Mouse (Mus musculus) ES-E14 (cell line): ENCODE data around the gene Sh2b2. TPM values are rescaled to one million over a fixed set of nuclear protein-coding genes. Genes with fewer than 3 reads are reported as not detected.

Experiments
- DNase-seq: peaks from one replicate; pipeline ENCODE4 v3.0.0-alpha.2; 2013; ENCODE audit warnings: low read depth, low spot score
- H3K27ac ChIP-seq: 2 replicates; pipeline ENCODE4 v1.5.1; 2012; ENCODE audit warnings: low read depth, mild to moderate bottlenecking, low read length, moderate library complexity, mixed read lengths; ENCODE audit not compliant: poor library complexity, insufficient read depth, severe bottlenecking
- H3K36me3 ChIP-seq: 2 replicates; pipeline ENCODE4 v1.6.1; 2012; ENCODE audit warnings: mild to moderate bottlenecking, low read length, moderate library complexity, mixed read lengths; ENCODE audit not compliant: control insufficient read depth, poor library complexity, insufficient read depth, severe bottlenecking
- H3K4me1 ChIP-seq, 2 experiments: fragments of 150-350 bp in 1 of 2; sonication (generic) in 1 of 2; 2 replicates each; pipeline ENCODE4 v1.6.1; 2012; ENCODE audit warnings: low read length in 2 of 2, mild to moderate bottlenecking in 1 of 2, mixed read lengths in 1 of 2; ENCODE audit not compliant: control insufficient read depth in 2 of 2, insufficient read depth in 2 of 2, poor library complexity in 1 of 2
- H3K4me3 ChIP-seq, 2 experiments: fragments of 150-350 bp in 1 of 2; sonication (generic) in 1 of 2; 2 replicates each; pipeline ENCODE4 v1.5.1; 2012; ENCODE audit warnings: low read length in 2 of 2, low read depth in 1 of 2, mild to moderate bottlenecking in 1 of 2, mixed read lengths in 1 of 2; ENCODE audit not compliant: insufficient read depth in 1 of 2, poor library complexity in 1 of 2, severe bottlenecking in 1 of 2
- H3K9ac ChIP-seq: 2 replicates; pipeline ENCODE4 v1.6.1; 2012; ENCODE audit warnings: low read depth, mild to moderate bottlenecking, low read length, mixed read lengths; ENCODE audit not compliant: poor library complexity, insufficient read depth, severe bottlenecking
- H3K9me3 ChIP-seq: fragments of 150-350 bp; sonication (generic); 2 replicates; pipeline ENCODE4 v1.6.1; 2012; ENCODE audit warnings: low read depth, mild to moderate bottlenecking, low read length; ENCODE audit not compliant: control insufficient read depth, insufficient read depth
- CHD2 ChIP-seq: IDR thresholded peaks from 2 replicates; pipeline ENCODE4 v1.6.1; 2014; ENCODE audit warnings: mild to moderate bottlenecking, low read depth, low read length, inconsistent platforms
- HCFC1 ChIP-seq: IDR thresholded peaks from 2 replicates; pipeline ENCODE4 v1.6.1; 2012; ENCODE audit warnings: low read length, inconsistent platforms, borderline replicate concordance; ENCODE audit not compliant: insufficient read depth
- MAFK ChIP-seq: IDR thresholded peaks from 2 replicates; pipeline ENCODE4 v1.6.1; 2014; ENCODE audit warnings: mild to moderate bottlenecking, low read depth, low read length, inconsistent platforms; ENCODE audit not compliant: insufficient read depth
- ZC3H11A ChIP-seq: IDR thresholded peaks from 2 replicates; pipeline ENCODE4 v1.6.1; 2012; ENCODE audit warnings: low read depth, mild to moderate bottlenecking, inconsistent platforms, low read length, borderline replicate concordance
- ZNF384 ChIP-seq: IDR thresholded peaks from 2 replicates; pipeline ENCODE4 v1.6.1; 2012; ENCODE audit warnings: low read depth, low read length, inconsistent platforms
- in situ Hi-C, 2 experiments: fragments of 600-800 bp; cut with MboI; formaldehyde crosslinking; loops; one replicate each; pipeline ENCODE4 v1.15.1; 2025; ENCODE audit warnings: low sequenced_read_pairs in 2 of 2, inconsistent platforms in 1 of 2; ENCODE audit not compliant: unreplicated experiment in 2 of 2
- total RNA-seq: library from RNA; depleted of rRNA; stranded (reverse); fragments of 300-350 nt; gene quantifications from 2 replicates; pipeline ENCODE4 v1.2.3, GENCODE M21; 2012

Sh2b2 gene
- total RNA-seq, 1 experiment: 3.3 TPM

GRCm38 (mm10) chr5:136244762-136245540, 1.4 kb downstream of the Sh2b2 start:
- no peak for TF ChIP-seq ZC3H11A
- TF ChIP-seq CHD2: no peak
- TF ChIP-seq HCFC1: no peak
- no peak for TF ChIP-seq ZNF384
- TF ChIP-seq MAFK: no peak
- H3K4me3 ChIP-seq: peak overlapping the region; percentile 86 to 87
- H3K27ac ChIP-seq: no peak overlapping the region
- peak overlapping the region; percentile 86 for H3K9ac ChIP-seq
- in situ Hi-C loops: no loop called here
- DNase-seq: peak; percentile 50
- no peaks in the 10 kb centered on the region for H3K36me3 ChIP-seq
- peaks cover 0 to 10% of the 10 kb centered on the region in 2 experiments; a peak in 2 of 4 replicates for H3K4me1 ChIP-seq
- no peaks in the 10 kb centered on the region for H3K9me3 ChIP-seq

GRCm38 (mm10) chr5:136243851-136244761, 2.2 kb downstream of the Sh2b2 start:
- Histone ChIP-seq H3K36me3 (no peaks in the 10 kb centered on the region), H3K4me3 (peak overlapping the region; percentile 86 to 87), H3K4me1 (peaks cover 0 to 9% of the 10 kb centered on the region in 2 experiments; a peak in 2 of 4 replicates), H3K27ac (no peak overlapping the region), H3K9ac (peak overlapping the region; percentile 86), H3K9me3 (no peaks in the 10 kb centered on the region)
- TF ChIP-seq MAFK: no peak
- TF ChIP-seq ZC3H11A: no peak
- no peak for TF ChIP-seq ZNF384
- TF ChIP-seq CHD2: no peak
- no peak for TF ChIP-seq HCFC1
- in situ Hi-C loops: no loop called here
- DNase-seq: no peak

GRCm38 (mm10) chr5:136241161-136241560, 5.2 kb downstream of the Sh2b2 start:
- Histone ChIP-seq H3K36me3 (no peaks in the 10 kb centered on the region), H3K27ac (no peak overlapping the region), H3K9ac (no peak overlapping the region), H3K4me1 (peaks cover 0 to 13% of the 10 kb centered on the region in 2 experiments; a peak in 2 of 4 replicates), H3K4me3 (no peak overlapping the region), H3K9me3 (no peaks in the 10 kb centered on the region)
- in situ Hi-C loops: no loop called here
- TF ChIP-seq ZNF384: no peak
- no peak for TF ChIP-seq ZC3H11A
- no peak for TF ChIP-seq MAFK
- no peak for TF ChIP-seq CHD2
- TF ChIP-seq HCFC1: no peak
- DNase-seq: no peak

GRCm38 (mm10) chr5:136240381-136240780, 6.0 kb downstream of the Sh2b2 start:
- peaks cover 0 to 10% of the 10 kb centered on the region in 2 experiments; a peak in 2 of 4 replicates for H3K4me1 ChIP-seq
- no peak overlapping the region for H3K4me3 ChIP-seq
- H3K36me3 ChIP-seq: no peaks in the 10 kb centered on the region
- H3K9me3 ChIP-seq: no peaks in the 10 kb centered on the region
- H3K27ac ChIP-seq: no peak overlapping the region
- in situ Hi-C loops: no loop called here
- no peak for TF ChIP-seq HCFC1
- TF ChIP-seq MAFK: no peak
- TF ChIP-seq ZC3H11A: no peak
- TF ChIP-seq CHD2: no peak
- TF ChIP-seq ZNF384: no peak
- DNase-seq: no peak
- no peak overlapping the region for H3K9ac ChIP-seq
